Mouse (Mus musculus) cerebellum, adult (tissue): ENCODE measurements around the gene Rbm12.
A peak's percentile ranks its signal among the peaks of the same experiment; 100 is the strongest.

Experiments
- ATAC-seq: cut with Nextera tagmentation; 2 replicates; pipeline ENCODE4 v1.9.2; 2017; ENCODE audit warnings: mild to moderate bottlenecking, moderate library complexity, mixed read lengths; ENCODE audit not compliant: insufficient number of reproducible peaks, low FRiP score, low TSS enrichment

Gene Rbm12

DNA sequence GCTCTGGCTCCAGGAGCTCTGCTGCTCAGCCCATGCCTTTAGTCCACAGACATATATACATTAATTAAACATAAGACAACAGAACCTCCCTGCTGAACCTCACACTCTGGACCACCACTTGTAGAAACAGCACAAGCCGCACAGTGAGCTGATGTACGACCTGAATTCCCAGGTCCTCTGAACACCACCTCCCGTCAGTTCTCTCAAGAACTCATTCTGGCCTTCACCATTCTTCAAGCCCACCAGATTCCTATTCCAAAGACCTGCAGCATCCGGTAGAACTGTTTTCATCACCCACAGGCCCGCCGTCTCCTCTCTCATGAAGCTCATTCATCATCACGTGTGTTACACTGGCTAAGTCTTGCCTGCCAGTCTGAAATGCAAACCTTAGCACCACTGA, 31.4 kb downstream of the Rbm12 start:
- ATAC-seq: no peak

DNA sequence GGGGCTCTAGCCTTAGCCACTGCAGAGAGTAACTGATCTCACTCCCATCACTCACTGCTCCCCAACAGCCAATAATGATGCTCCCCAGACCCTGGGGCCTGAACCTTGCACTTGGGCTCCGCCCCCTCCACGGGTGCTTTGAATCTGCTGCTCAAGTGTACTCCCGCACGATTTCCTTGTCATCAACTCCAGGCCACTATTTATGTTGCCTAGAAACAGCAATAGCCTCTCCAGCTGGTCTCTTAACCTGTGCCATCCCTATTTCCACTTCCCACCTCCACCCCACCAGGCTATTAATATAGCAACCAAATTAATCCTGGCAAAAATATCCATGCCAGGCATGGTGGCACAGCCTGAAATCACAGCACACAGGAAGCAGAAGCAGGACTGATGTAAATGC, 32.1 kb downstream of the Rbm12 start:
- peak; percentile 61; the same call in 1 of the 2 replicates for ATAC-seq

DNA sequence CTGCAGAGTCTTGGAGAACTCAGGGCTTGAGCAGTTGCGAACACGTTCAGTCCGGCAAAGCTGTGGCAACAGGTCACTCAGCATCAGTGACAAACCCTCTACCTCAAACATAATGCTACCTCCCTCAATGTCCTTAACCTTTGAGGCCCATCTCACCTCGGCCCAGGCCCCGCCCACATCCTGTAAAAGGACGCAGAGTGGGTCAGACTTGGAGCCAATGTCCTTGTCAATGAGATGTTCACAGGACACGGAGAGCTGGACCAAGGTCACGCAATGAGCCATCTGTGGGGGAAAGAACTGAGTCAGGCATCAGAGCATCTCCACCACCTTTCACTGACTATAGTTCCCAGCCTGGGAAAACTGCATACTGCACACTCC, 32.6 kb downstream of the Rbm12 start:
- ATAC-seq: no peak

DNA sequence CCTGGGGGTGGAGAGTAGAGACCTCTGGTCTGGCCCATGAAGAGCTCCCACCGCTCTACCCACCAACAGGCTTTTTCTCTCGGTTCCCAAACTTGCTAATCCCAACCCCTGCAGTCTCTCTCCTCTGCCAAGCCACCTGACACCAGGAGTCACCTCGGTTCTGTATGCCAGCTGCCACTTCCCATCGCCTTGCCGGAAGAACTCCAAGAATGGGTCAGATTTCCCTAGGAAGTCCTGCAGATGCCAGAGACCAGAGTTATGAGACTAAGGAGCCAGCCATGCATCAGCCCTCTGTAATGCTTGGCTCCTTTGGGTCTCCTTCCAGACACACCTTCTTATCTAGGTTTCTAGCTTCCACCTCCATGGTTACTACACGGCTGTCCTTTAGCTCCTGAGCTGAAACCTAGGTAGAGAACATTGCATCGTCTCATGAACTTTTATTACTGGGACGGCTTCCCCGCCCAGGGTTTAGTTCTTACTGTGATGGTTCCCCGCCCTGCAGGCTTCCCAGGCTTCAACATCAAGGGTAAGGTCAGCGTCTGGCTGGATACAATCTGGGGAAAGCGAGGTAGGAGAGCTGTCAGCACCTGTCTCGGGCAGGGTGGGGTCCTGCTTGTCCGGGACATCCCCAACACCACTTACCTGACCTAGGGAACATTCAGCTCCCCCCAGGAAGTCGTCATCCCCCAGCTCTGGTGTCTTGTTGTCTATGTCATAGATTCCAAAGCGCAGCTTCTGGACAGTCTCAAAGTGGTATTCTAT, 33.2 kb downstream of the Rbm12 start:
- ATAC-seq: no peak

DNA sequence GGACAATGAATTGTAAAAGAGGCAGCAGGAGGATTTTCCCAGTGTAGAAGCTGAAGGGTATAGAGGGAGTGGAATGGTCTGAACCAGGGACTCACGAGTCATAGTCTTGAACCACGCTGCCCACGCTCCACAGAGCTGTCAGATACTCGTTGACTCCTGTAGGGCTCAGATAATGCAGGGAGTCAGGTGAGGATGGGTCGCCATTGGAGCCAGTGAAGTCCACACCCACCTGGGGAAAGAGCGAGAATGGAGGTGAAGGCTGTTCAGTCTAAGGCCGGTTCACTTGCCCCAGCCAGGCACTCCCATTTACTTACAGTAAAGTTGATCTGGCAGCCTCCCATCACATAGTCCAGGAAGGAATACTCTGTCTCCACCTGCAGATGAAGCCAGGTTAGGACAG, 34.3 kb downstream of the Rbm12 start:
- ATAC-seq: no peak

DNA sequence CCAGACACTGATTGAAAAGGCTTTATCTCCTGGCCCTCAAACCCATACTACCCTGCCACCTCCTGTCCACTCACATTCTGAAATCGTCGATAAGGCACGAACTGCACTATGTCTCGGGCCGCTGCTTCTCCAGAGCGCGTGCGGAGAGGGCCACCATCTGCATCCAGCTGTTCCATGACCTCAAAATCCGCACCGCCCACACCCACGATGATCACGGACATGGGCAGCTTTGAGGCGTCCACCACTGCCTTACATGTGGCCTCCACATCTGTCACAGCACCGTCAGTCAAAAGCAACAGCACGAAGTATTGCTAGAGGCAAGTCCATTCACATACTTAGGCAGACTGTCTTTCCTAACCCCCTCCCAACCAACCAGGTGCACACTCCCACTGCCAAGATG, 38.1 kb downstream of the Rbm12 start:
- ATAC-seq: no peak

DNA sequence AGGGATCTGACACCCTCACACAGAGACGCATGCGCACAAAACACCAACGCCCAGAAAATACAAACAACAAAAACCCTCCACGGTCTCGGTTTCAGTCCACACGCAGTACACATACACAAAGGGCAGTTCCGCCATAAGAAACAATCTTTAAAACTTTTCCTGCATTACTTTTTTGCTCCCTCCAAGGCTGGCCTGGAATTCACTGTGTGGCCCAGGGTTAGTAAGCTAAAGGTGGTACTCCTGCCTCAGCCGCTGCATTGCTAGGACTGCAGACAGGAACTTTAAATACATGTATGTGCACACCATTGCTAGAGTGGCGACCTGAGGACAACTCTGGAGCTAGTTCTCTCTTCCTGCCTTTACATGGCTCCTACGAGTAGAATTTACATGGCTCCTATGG, 40.5 kb downstream of the Rbm12 start:
- ATAC-seq: no peak

DNA sequence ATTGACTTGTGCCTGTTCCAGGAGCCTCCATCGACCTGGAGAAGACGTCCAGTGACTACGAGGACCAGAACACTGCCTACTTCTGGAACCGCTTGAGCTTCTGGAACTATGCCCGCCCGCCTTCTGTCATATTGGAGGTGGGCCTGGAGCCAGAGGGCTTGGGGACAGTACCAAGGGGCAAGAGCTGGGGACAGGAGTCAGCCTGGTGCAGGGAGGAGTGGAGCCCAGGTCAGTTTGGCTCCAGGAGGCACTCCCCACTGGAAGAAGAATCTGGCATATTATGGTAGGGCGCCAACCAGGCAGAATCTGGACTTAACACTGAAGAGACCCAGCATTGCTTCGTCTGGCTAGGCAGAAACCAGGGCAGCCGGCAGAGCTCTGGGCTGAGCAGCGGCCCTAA, 43.9 kb downstream of the Rbm12 start:
- peak; percentile 52; the same call in 1 of the 2 replicates for ATAC-seq

DNA sequence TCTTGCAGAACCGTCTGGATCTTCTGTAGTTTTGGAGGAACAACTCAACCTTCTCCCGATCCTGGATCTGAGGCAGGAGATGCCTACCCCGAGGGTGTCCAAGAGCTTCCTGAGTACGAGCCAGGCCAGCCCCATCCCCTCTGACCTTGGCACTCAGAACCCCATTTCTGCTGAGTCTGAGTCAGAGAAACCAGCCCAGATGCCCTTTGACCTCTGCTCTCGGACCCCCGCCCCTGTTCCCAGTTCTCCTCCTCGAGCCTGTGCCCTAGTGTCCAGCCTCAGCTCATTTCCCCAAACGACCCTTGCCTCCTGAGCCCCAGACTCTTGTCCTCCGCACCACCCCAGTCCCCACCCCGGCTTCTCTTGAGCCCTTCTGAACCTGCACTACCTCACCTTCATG, 45.7 kb downstream of the Rbm12 start:
- ATAC-seq: no peak

DNA sequence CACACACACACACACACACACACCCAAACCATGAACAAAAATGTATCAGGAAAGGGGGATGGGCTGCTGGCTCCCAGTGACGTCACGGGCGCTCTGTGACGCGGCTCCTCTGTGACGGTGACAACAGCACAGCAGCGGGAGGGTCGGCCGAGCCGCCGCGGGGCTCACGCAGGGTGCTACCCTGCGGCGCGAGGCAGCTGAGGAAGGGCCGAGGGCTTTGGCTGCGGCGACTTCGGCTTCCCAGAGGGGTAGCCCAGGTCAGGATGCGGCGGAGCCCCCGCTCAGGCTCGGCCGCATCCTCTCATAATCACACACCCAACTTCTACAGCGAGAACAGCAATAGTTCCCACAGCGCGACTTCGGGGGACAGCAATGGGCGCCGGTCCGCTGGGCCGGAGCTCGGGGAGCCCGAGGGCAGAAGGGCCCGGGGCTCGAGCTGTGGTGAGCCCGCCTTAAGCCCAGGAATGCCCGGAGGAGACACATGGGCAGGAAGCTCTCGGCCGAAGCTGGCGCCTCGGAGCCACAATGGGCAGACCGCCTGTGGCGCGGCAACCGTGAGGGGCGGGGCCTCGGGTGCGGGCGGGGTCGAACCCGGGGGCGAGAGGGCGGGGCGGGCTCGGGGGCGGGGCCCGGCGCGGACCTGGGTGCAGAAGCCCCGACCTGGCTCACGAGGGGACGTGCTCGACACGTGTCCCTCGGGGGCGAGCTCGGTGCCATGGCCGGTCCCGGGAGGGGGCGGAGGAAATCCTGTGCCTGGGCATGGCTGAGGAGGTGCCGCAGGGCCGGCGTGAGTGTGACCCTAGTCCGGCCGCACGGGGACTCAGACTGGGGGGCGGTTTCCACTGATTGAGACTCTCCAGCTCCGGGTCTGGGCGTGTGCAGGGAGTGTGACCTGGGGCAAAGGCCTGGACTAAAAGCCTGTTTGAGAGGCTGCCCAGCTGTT, 46.4 kb downstream of the Rbm12 start, which contains the start of gene Spag4:
Gene Spag4 (plus strand): TSS at position 77 of the 943 bp plus-strand sequence.
- peak; percentile 41; the same call in 1 of the 2 replicates for ATAC-seq

DNA sequence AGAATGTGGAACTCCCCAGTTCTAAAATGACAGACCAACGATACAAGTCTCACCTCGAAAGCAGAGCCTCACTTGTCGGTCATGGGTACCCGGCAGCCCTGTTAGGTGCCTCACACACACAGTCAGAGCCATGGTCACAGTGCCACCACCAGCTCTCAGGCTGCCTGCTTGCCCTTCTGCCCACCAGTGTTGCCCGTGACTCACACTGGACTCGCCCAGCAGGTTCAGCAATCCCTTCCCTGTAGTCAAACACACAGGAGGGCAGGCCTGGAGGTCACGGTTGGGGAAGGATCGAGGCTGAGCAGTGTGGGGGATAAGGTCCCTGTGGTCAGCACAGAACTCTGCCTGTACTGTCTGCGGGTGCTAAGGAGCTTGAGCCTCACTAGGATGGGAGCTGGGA, 59.0 kb downstream of the Rbm12 start, which contains the start of gene Fer1l4:
Gene Fer1l4 (minus strand): TSS at position 132 of the 400 bp plus-strand sequence.
- ATAC-seq: no peak

DNA sequence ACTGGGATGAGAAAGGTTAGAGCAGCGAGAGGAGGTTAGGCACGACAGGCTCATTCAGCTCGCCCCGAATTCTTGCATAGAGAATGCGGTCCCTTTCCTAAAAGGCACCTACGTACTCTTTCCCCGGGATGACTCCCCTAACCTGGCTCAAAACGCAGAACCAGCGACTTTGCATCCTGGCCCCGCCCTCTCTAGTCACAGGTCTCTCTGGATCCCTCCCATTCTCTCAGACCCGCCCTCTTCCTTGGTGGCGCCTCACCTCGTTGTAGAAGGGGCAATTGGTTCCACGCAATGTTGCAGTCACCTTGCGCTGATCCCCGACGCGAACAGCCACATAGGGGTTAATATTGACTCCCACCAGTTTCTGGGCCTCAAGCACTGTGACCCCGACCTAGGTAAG, 63.8 kb downstream of the Rbm12 start:
- no peak for ATAC-seq

DNA sequence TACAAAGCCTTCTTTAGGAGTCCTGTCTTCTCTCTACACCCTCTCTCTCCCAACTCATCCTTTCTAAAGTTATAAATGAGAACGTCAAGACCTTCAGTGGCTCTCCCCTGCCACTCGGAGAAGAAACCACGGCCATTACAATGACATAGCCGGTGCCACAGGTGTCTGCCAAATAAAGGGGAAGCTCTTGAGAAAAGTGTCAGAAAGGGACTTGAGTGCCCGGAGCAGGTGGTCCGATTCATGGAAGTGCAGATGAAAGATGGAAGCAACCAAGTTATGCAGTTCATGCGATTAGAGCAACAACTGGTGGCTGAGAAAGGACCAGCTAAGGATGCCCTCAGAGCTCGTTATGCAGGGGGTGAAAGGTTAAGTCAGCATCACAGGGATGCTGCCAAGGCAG, 68.9 kb downstream of the Rbm12 start:
- ATAC-seq: no peak
